Mouse (Mus musculus) CH12.LX (cell line): ENCODE results near the gene Pcolce2. TPM values are rescaled to one million over a fixed set of nuclear protein-coding genes. Genes with fewer than 3 reads are reported as not detected.

ENCODE experiments used
- DNase-seq: peaks from one replicate; pipeline ENCODE4 v3.0.0-alpha.2; 2013; ENCODE audit errors: extremely low read depth
- H3K27ac ChIP-seq: 2 replicates; pipeline ENCODE4 v1.5.1; 2012; ENCODE audit warnings: low read depth, mild to moderate bottlenecking, control low read depth, moderate library complexity; ENCODE audit not compliant: insufficient read depth
- H3K27me3 ChIP-seq: replicated peaks from 2 replicates; pipeline ENCODE3; 2012; ENCODE audit warnings: inconsistent platforms
- H3K36me3 ChIP-seq, 2 experiments: replicated peaks in 1 of 2; 2 replicates each; pipeline versions ENCODE3 to v1.6.1; 2012; ENCODE audit warnings: inconsistent platforms in 1 of 2, low read length in 1 of 2, mild to moderate bottlenecking in 1 of 2, mixed read lengths in 1 of 2, moderate library complexity in 1 of 2; ENCODE audit not compliant: control insufficient read depth in 1 of 2, insufficient read depth in 1 of 2
- H3K4me1 ChIP-seq, 2 experiments: 2 replicates each; pipeline ENCODE4 v1.6.1; 2012; ENCODE audit warnings: inconsistent platforms in 1 of 2, moderate library complexity in 1 of 2; ENCODE audit not compliant: insufficient read depth in 2 of 2, control insufficient read depth in 1 of 2
- H3K4me2 ChIP-seq: 2 replicates; pipeline ENCODE4 v1.6.1; 2012; ENCODE audit warnings: low read depth, mild to moderate bottlenecking, control low read depth; ENCODE audit not compliant: poor library complexity, insufficient read depth, severe bottlenecking
- H3K4me3 ChIP-seq, 3 experiments: fragments of 150-350 bp in 1 of 3; sonication (generic) in 1 of 3; replicated peaks in 1 of 3; 2 replicates each; pipeline versions ENCODE3 to v1.5.1; 2011 to 2012; ENCODE audit warnings: low read depth in 2 of 3, low read length in 2 of 3, mild to moderate bottlenecking in 2 of 3, moderate library complexity in 2 of 3, control low read depth in 1 of 3, improper control_type of control experiment in 1 of 3, inconsistent platforms in 1 of 3, mixed read lengths in 1 of 3; ENCODE audit not compliant: poor library complexity in 1 of 3
- H3K79me2 ChIP-seq: replicated peaks from 2 replicates; pipeline ENCODE4 v1.6.1; 2012; ENCODE audit warnings: mild to moderate bottlenecking, moderate library complexity; ENCODE audit not compliant: control insufficient read depth, poor library complexity, insufficient read depth, severe bottlenecking; ENCODE audit errors: extremely low read depth
- H3K9ac ChIP-seq: 2 replicates; pipeline ENCODE4 v1.6.1; 2012; ENCODE audit warnings: low read depth, mild to moderate bottlenecking, control low read depth, moderate library complexity; ENCODE audit not compliant: insufficient read depth
- H3K9me3 ChIP-seq: replicated peaks from 2 replicates; pipeline ENCODE3; 2012; ENCODE audit warnings: low read length, inconsistent platforms, mixed read lengths
- BHLHE40 ChIP-seq: IDR thresholded peaks from 2 replicates; pipeline ENCODE4 v1.6.1; 2011; ENCODE audit warnings: mild to moderate bottlenecking, low read depth, low read length, improper control_type of control experiment
- CHD1 ChIP-seq: IDR thresholded peaks from 2 replicates; pipeline ENCODE4 v1.6.1; 2012; ENCODE audit warnings: low read depth, low read length, improper control_type of control experiment, inconsistent platforms
- CHD2 ChIP-seq: IDR thresholded peaks from 2 replicates; pipeline ENCODE4 v1.6.1; 2011; ENCODE audit warnings: low read length, improper control_type of control experiment
- CTCF ChIP-seq, 2 experiments: IDR thresholded peaks in 1 of 2; conservative IDR thresholded peaks in 1 of 2; 2 replicates each; pipeline ENCODE4 v1.5.1; 2011 to 2012; ENCODE audit warnings: low read depth in 2 of 2, low read length in 2 of 2, improper control_type of control experiment in 1 of 2, inconsistent platforms in 1 of 2, mild to moderate bottlenecking in 1 of 2, moderate library complexity in 1 of 2
- ELF1 ChIP-seq: IDR thresholded peaks from 2 replicates; pipeline ENCODE4 v1.6.1; 2014; ENCODE audit warnings: low read depth, mild to moderate bottlenecking, inconsistent platforms, low read length, improper control_type of control experiment
- EP300 ChIP-seq: IDR thresholded peaks from 2 replicates; pipeline ENCODE4 v1.6.1; 2011; ENCODE audit warnings: low read length, improper control_type of control experiment
- ETS1 ChIP-seq: conservative IDR thresholded peaks from 2 replicates; pipeline ENCODE4 v1.6.1; 2012; ENCODE audit warnings: low read depth, mild to moderate bottlenecking, inconsistent platforms, low read length, improper control_type of control experiment, moderate library complexity
- GABPA ChIP-seq: IDR thresholded peaks from 2 replicates; pipeline ENCODE4 v1.6.1; 2012; ENCODE audit warnings: low read depth, low read length, improper control_type of control experiment, inconsistent platforms; ENCODE audit not compliant: insufficient replicate concordance
- HCFC1 ChIP-seq: IDR thresholded peaks from 2 replicates; pipeline ENCODE4 v1.6.1; 2012; ENCODE audit warnings: low read depth, mild to moderate bottlenecking, inconsistent platforms, low read length, improper control_type of control experiment
- JUN ChIP-seq: IDR thresholded peaks from 2 replicates; pipeline ENCODE4 v1.6.1; 2011; ENCODE audit warnings: low read depth, mild to moderate bottlenecking, low read length, improper control_type of control experiment, moderate library complexity; ENCODE audit not compliant: insufficient read depth
- KAT2A ChIP-seq: IDR thresholded peaks from 2 replicates; pipeline ENCODE4 v1.6.1; 2012; ENCODE audit warnings: low read length, improper control_type of control experiment, inconsistent platforms; ENCODE audit not compliant: insufficient replicate concordance
- MAZ ChIP-seq: IDR thresholded peaks from 2 replicates; pipeline ENCODE4 v1.6.1; 2012; ENCODE audit warnings: low read depth, mild to moderate bottlenecking, inconsistent platforms, low read length, improper control_type of control experiment, moderate library complexity
- NELFE ChIP-seq: IDR thresholded peaks from 2 replicates; pipeline ENCODE4 v1.6.1; 2011; ENCODE audit warnings: low read depth, low read length, improper control_type of control experiment
- POLR2A ChIP-seq: IDR thresholded peaks from 2 replicates; pipeline ENCODE4 v1.6.1; 2011; ENCODE audit warnings: low read depth, mild to moderate bottlenecking, improper control_type of control experiment, low read length
- RAD21 ChIP-seq: IDR thresholded peaks from 2 replicates; pipeline ENCODE4 v1.6.1; 2011; ENCODE audit warnings: low read depth, mild to moderate bottlenecking, low read length, improper control_type of control experiment, moderate library complexity
- RCOR1 ChIP-seq: conservative IDR thresholded peaks from 2 replicates; pipeline ENCODE4 v1.6.1; 2012; ENCODE audit warnings: low read depth, mild to moderate bottlenecking, inconsistent platforms, low read length, improper control_type of control experiment
- SMC3 ChIP-seq: IDR thresholded peaks from 2 replicates; pipeline ENCODE4 v1.6.1; 2011; ENCODE audit warnings: low read depth, low read length, improper control_type of control experiment
- TBP ChIP-seq: conservative IDR thresholded peaks from 2 replicates; pipeline ENCODE4 v1.6.1; 2011; ENCODE audit warnings: low read depth, low read length, improper control_type of control experiment
- UBTF ChIP-seq: IDR thresholded peaks from 2 replicates; pipeline ENCODE4 v1.6.1; 2012; ENCODE audit warnings: low read depth, mild to moderate bottlenecking, inconsistent platforms, low read length, improper control_type of control experiment, moderate library complexity
- ZC3H11A ChIP-seq: IDR thresholded peaks from 2 replicates; pipeline ENCODE4 v1.6.1; 2012; ENCODE audit warnings: low read depth, mild to moderate bottlenecking, inconsistent platforms, low read length, improper control_type of control experiment
- ZKSCAN1 ChIP-seq: IDR thresholded peaks from 2 replicates; pipeline ENCODE4 v1.6.1; 2012; ENCODE audit warnings: low read depth, inconsistent platforms, low read length, improper control_type of control experiment, borderline replicate concordance
- dilution Hi-C: fragments of 300-500 bp; cut with MboI; formaldehyde crosslinking; loops from 2 replicates; pipeline ENCODE4 v1.14.3; 2020; ENCODE audit warnings: low sequenced_read_pairs; ENCODE audit not compliant: extremely low pct_unique_long_range_greater_than_20kb, extremely low pct_ligation_motif_present
- in situ Hi-C: fragments of 300-500 bp; cut with MboI; formaldehyde crosslinking; loops from 3 replicates; pipeline ENCODE4 v1.14.3; 2019; ENCODE audit warnings: low sequenced_read_pairs, low pct_ligation_motif_present, low pct_unique_long_range_greater_than_20kb, mixed read lengths
- polyA plus RNA-seq: library from polyadenylated mRNA; unstranded; fragments of >175 nt; gene quantifications from 2 replicates; pipeline ENCODE4 v1.2.1, GENCODE M21; 2012; ENCODE audit warnings: low read depth; ENCODE audit not compliant: insufficient read length
- total RNA-seq, 2 experiments: library from RNA; depleted of rRNA; stranded (reverse); fragments of 300-350 nt in 1 of 2; fragments of >200 nt in 1 of 2; gene quantifications; 2 replicates each; pipeline ENCODE4 v1.2.3; 2012 to 2014

Pcolce2 gene
- total and polyA plus RNA-seq, 3 experiments: 0.04 TPM; not detected in 2

DNA sequence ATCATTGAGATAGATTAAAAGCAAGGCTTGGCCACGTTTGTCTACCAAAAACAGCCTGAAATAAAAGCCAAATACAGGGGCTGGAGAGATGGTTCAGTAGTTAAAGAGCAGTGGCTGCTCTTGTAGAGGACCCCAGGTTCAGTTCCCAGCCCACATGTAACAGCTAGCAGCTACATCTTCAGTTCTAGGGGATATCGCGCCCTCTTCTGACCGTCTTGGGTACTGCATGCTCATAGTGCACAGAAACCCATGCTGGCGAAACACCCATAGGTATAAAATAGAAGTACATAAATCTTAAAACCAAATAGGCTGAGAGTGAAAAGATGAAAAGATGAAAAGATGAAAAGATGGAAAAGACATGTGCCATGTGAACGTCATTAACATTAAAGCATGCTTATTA lies 35.4 kb downstream of the Pcolce2 start:
- H3K4me2 ChIP-seq: no peak overlapping the region
- DNase-seq: peak; percentile 11
- H3K27me3 ChIP-seq: no peaks in the 10 kb centered on the region
- in situ Hi-C loops: no loop called here
- TF ChIP-seq ZKSCAN1: no peak
- TF ChIP-seq UBTF: no peak
- peak; percentile 12 for TF ChIP-seq RAD21
- TF ChIP-seq ZC3H11A: no peak
- TF ChIP-seq ELF1: no peak
- TF ChIP-seq MAZ: no peak
- no peak for TF ChIP-seq CHD2
- TF ChIP-seq GABPA: no peak
- peak; percentile 10 to 33; a peak in 2 of 4 replicates for TF ChIP-seq CTCF (conservative IDR thresholded peaks at IDR 0.05 in 1 of 2, IDR thresholded peaks at IDR 0.05 in 1 of 2; ENCODE audit: low read depth in 2 of 2, low read length in 2 of 2)
- H3K4me1 ChIP-seq: 0 out of 4 replicates have a peak, but pooled peaks cover 0 to 3% of the 10 kb centered on the region in 2 experiments
- H3K79me2 ChIP-seq: no peaks in the 10 kb centered on the region
- dilution Hi-C loops: no loop called here
- H3K9ac ChIP-seq: no peak overlapping the region
- no peaks in the 10 kb centered on the region for H3K36me3 ChIP-seq
- H3K27ac ChIP-seq: no peak overlapping the region
- no peaks in the 10 kb centered on the region for H3K9me3 ChIP-seq
- H3K4me3 ChIP-seq: no peak overlapping the region

DNA sequence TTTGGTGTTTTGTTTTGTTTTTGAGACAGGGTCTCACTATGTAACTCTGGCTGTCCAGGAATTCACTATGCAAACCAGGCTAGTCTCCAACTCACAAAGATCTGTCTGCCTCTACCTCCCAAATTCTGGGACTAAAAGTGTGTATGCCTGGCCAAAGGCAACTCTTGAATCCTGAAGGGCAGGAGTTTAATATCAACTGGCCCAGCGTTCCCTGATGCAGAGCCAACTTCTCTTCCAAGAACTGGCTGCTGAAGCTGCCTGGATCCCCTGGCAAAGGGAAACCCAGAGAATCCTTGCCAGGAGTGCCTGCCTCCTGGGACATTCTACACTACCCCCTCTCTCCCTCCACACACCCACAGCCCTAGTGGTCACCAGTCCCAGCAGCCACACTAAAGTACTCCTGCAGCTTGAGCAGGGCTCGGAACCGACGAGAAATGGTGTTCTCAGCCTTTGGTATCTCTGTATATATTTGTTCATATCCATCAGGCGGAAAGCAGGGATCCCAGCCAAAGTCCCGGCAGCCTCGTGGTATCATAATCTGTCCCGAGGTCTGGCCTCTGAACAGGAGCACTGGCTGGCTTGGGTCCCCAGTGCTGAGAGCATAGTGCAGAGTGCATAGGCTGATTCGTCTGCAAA lies 37.8 kb downstream of the Pcolce2 start:
- dilution Hi-C loops: no loop called here

DNA sequence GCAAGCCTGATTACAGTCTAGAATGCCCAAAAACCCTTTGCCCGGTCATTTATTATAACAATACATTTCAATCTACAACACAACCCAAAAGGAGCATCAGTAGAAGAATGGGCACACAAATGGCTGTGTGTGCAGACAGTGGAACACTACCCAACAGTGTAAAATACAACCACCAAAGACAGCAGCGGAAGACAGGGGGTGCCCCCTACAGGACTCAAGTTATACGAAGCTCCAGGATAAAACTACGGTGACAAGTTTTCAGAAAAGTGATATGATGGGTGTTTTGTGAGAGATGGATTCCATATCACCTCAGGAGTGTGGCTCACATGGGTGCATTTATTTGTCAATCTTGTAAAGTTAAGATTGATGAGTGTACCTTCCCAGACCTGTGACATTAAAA lies 38.6 kb downstream of the Pcolce2 start:
- dilution Hi-C loops (no loop called here), in situ Hi-C loops (loop anchor here (25.0 kb wide), 1 partner anchor 161 kb away; the partner anchor contains the start of gene Pls1)
- Histone ChIP-seq H3K9me3 (no peaks in the 10 kb centered on the region), H3K4me1 (0 out of 4 replicates have a peak, but pooled peaks cover 0 to 3% of the 10 kb centered on the region in 2 experiments), H3K4me2 (no peak overlapping the region), H3K36me3 (no peaks in the 10 kb centered on the region), H3K4me3 (no peak overlapping the region)
- TF ChIP-seq RCOR1: no peak
- TF ChIP-seq KAT2A: no peak
- TF ChIP-seq MAZ: no peak
- peak; percentile 42 for TF ChIP-seq SMC3
- peak; percentile 5 to 63; a peak in 2 of 4 replicates for TF ChIP-seq CTCF (conservative IDR thresholded peaks at IDR 0.05 in 1 of 2, IDR thresholded peaks at IDR 0.05 in 1 of 2; ENCODE audit: low read depth in 2 of 2, low read length in 2 of 2)
- TF ChIP-seq BHLHE40: no peak
- TF ChIP-seq NELFE: no peak
- TF ChIP-seq RAD21: peak; percentile 63
- TF ChIP-seq CHD1: no peak
- TF ChIP-seq EP300: no peak
- TF ChIP-seq POLR2A: no peak
- TF ChIP-seq JUN: no peak
- TF ChIP-seq ETS1: no peak
- TF ChIP-seq GABPA: no peak
- no peak for TF ChIP-seq TBP
- TF ChIP-seq, all 38 proteins: peak for 3
- Histone ChIP-seq H3K9ac (no peak overlapping the region), H3K79me2 (no peaks in the 10 kb centered on the region), H3K27me3 (no peaks in the 10 kb centered on the region), H3K27ac (no peak overlapping the region)
- peak; percentile 17 for DNase-seq

More for the DNA sequence above, 37.8 kb downstream of the Pcolce2 start:
- DNase-seq: no peak
- Histone ChIP-seq H3K9ac (no peak overlapping the region), H3K4me3 (no peak overlapping the region), H3K27ac (no peak overlapping the region), H3K27me3 (no peaks in the 10 kb centered on the region), H3K36me3 (no peaks in the 10 kb centered on the region), H3K79me2 (no peaks in the 10 kb centered on the region), H3K4me1 (0 out of 4 replicates have a peak, but pooled peaks cover 0 to 3% of the 10 kb centered on the region in 2 experiments), H3K4me2 (no peak overlapping the region), H3K9me3 (no peaks in the 10 kb centered on the region)
- in situ Hi-C loops: loop anchor here (25.0 kb wide), 1 partner anchor 162 kb away; the partner anchor contains the start of gene Pls1
- TF ChIP-seq HCFC1: no peak
- TF ChIP-seq, all 38 proteins: peak for 0
